Mouse (Mus musculus) spleen, adult 2 months (tissue): ENCODE data around the gene Gm20518. TPM values are rescaled to one million over a fixed set of nuclear protein-coding genes. Genes with fewer than 3 reads are reported as not detected.
A peak's percentile ranks its signal among the peaks of the same experiment; 100 is the strongest.

Experiments used
- DNase-seq, 2 experiments: peaks; one replicate each; pipeline versions ENCODE4 v3.0.0 to v3.0.0-alpha.2; 2012 to 2021; ENCODE audit warnings: low spot score in 2 of 2, low read depth in 1 of 2
- H3K27ac ChIP-seq: fragments of 200-500 bp; 2 replicates; pipeline ENCODE4 v1.5.1; 2012; ENCODE audit warnings: low read length, inconsistent platforms; ENCODE audit not compliant: insufficient read depth
- H3K27me3 ChIP-seq: fragments of 200-500 bp; 2 replicates; pipeline ENCODE4 v1.6.1; 2012; ENCODE audit warnings: mild to moderate bottlenecking, moderate library complexity, low read length, inconsistent platforms; ENCODE audit not compliant: control insufficient read depth, insufficient read depth
- H3K36me3 ChIP-seq: fragments of 200-500 bp; 2 replicates; pipeline ENCODE4 v1.6.1; 2012; ENCODE audit warnings: mild to moderate bottlenecking, low read length, inconsistent platforms; ENCODE audit not compliant: control insufficient read depth, insufficient read depth
- H3K4me1 ChIP-seq: fragments of 200-500 bp; 2 replicates; pipeline ENCODE4 v1.6.1; 2011; ENCODE audit warnings: inconsistent platforms; ENCODE audit not compliant: control insufficient read depth, insufficient read depth, insufficient read length
- H3K4me3 ChIP-seq: fragments of 200-500 bp; 2 replicates; pipeline ENCODE4 v1.5.1; 2011; ENCODE audit warnings: mild to moderate bottlenecking, inconsistent platforms; ENCODE audit not compliant: insufficient read depth, insufficient read length; ENCODE audit errors: extremely low read depth
- CTCF ChIP-seq: fragments of 200-500 bp; IDR thresholded peaks from 2 replicates; pipeline ENCODE4 v1.5.1; 2011; ENCODE audit warnings: mild to moderate bottlenecking, inconsistent platforms; ENCODE audit not compliant: insufficient read depth, insufficient read length, insufficient replicate concordance; ENCODE audit errors: extremely low read depth
- POLR2A ChIP-seq: fragments of 200-500 bp; IDR thresholded peaks from 2 replicates; pipeline ENCODE4 v1.6.1; 2011; ENCODE audit warnings: low read depth, low read length, inconsistent platforms
- WGBS: fragments of 180-500 bp; shearing (Covaris S2); methylation state at CpG from one replicate; pipeline ENCODE4 v1.1.7; 2018; 5-methylcytosine and 5-hydroxymethylcytosine counted together
- polyA plus RNA-seq: library from polyadenylated mRNA; depleted of rRNA; stranded (reverse); fragments of >200 nt; gene quantifications from 2 replicates; pipeline ENCODE4 v1.2.3, GENCODE M21; 2012

Gene Gm20518
- polyA plus RNA-seq, 1 experiment = 1.4 TPM

- TF ChIP-seq CTCF (no peak), POLR2A (no peak)
- H3K27ac ChIP-seq = peak overlapping the region; percentile 48; the same call in 1 of the 2 replicates
- WGBS = under 1% methylated on average over 14 of the region's 14 CpGs
Measured at GRCm38 (mm10) chr16:17922163-17922538, 30.7 kb upstream of the Gm20518 start.

GRCm38 (mm10) chr16:17921325-17922162 lies 30.1 kb upstream of the Gm20518 start:
- Histone ChIP-seq H3K36me3 (0 out of 2 replicates have a peak, but pooled peaks cover 2% of the 10 kb centered on the region), H3K4me3 (peak overlapping the region; percentile 72), H3K27ac (peak overlapping the region; percentile 89), H3K4me1 (peaks cover 5% of the 10 kb centered on the region; the same call in 1 of the 2 replicates), H3K27me3 (0 out of 2 replicates have a peak, but pooled peaks cover 1% of the 10 kb centered on the region)
- peak; percentile 92 to 94 for DNase-seq
- under 1% methylated on average over 47 of the region's 47 CpGs for WGBS
- TF ChIP-seq POLR2A (peak; percentile 57), CTCF (peak; percentile 35; the same call in 1 of the 2 replicates)

More at GRCm38 (mm10) chr16:17922163-17922538, 30.7 kb upstream of the Gm20518 start:
- H3K27me3 ChIP-seq = no peaks in the 10 kb centered on the region
- no peak for DNase-seq
- 0 out of 2 replicates have a peak, but pooled peaks cover 2% of the 10 kb centered on the region for H3K36me3 ChIP-seq
- H3K4me1 ChIP-seq = peaks cover 5% of the 10 kb centered on the region; the same call in 1 of the 2 replicates
- H3K4me3 ChIP-seq = peak overlapping the region; percentile 72

- Histone ChIP-seq H3K27me3 (0 out of 2 replicates have a peak, but pooled peaks cover 4% of the 10 kb centered on the region), H3K27ac (no peak overlapping the region), H3K36me3 (no peaks in the 10 kb centered on the region), H3K4me3 (no peak overlapping the region), H3K4me1 (peaks cover 5% of the 10 kb centered on the region; the same call in 1 of the 2 replicates)
- TF ChIP-seq CTCF = no peak
- no peak for TF ChIP-seq POLR2A
- DNase-seq = no peak
- 86% methylated on average over 20 of the region's 20 CpGs for WGBS
Measured at GRCm38 (mm10) chr16:17920586-17920985, 29.1 kb upstream of the Gm20518 start.

GRCm38 (mm10) chr16:17914307-17915249 lies 23.1 kb upstream of the Gm20518 start, which contains the start of gene Gsc2:
TSS of gene Gsc2 (minus strand) at chr16:17915059.
- 2% methylated on average over 103 of the region's 106 CpGs for WGBS
- H3K4me3 ChIP-seq = peak within 1 kb of the TSS; percentile 26; the same call in 1 of the 2 replicates
- peaks cover 22% of the 10 kb centered on the region for H3K27me3 ChIP-seq
- peaks cover 10% of the 10 kb centered on the region for H3K4me1 ChIP-seq
- no peak within 1 kb of the TSS for H3K27ac ChIP-seq
- no peak for DNase-seq
- TF ChIP-seq CTCF = no peak
- no peak for TF ChIP-seq POLR2A
- H3K36me3 ChIP-seq = no peaks in the 10 kb centered on the region

- Histone ChIP-seq H3K4me3 (peak within 1 kb of the TSS; percentile 98), H3K27me3 (peaks cover 18% of the 10 kb centered on the region), H3K4me1 (peaks cover 10% of the 10 kb centered on the region), H3K36me3 (peaks cover 18% of the 10 kb centered on the region), H3K27ac (peak within 1 kb of the TSS; percentile 78)
- TF ChIP-seq CTCF (peak; percentile 52; the same call in 1 of the 2 replicates), POLR2A (no peak)
- DNase-seq = peak; percentile 85 to 92
- WGBS = under 1% methylated on average over 35 of the region's 35 CpGs
Measured at GRCm38 (mm10) chr16:17911052-17911595, 19.7 kb upstream of the Gm20518 start, which contains the start of gene Ess2. TSS of gene Ess2 (minus strand) at chr16:17911348.

GRCm38 (mm10) chr16:17898462-17898861 lies 7.0 kb upstream of the Gm20518 start, which contains the start of the genes Dgcr2 and Tssk2:
TSS of gene Dgcr2 (minus strand) at chr16:17898562.
TSS of gene Tssk2 (plus strand) at chr16:17898637.
- no peak within 1 kb of the TSS for H3K4me3 ChIP-seq
- H3K36me3 ChIP-seq = peaks cover 29% of the 10 kb centered on the region
- whole genome bisulfite sequencing = 92% methylated on average over 14 of the region's 14 CpGs
- no peaks in the 10 kb centered on the region for H3K27me3 ChIP-seq
- no peak for DNase-seq
- H3K27ac ChIP-seq = no peak within 1 kb of the TSS
- no peaks in the 10 kb centered on the region for H3K4me1 ChIP-seq
- TF ChIP-seq CTCF (no peak), POLR2A (no peak)
